Mouse (Mus musculus): Measurements from ENCODE around the gene Il18.
A peak's percentile ranks its signal among the peaks of the same experiment; 100 is the strongest.

The Il18 gene

DNA sequence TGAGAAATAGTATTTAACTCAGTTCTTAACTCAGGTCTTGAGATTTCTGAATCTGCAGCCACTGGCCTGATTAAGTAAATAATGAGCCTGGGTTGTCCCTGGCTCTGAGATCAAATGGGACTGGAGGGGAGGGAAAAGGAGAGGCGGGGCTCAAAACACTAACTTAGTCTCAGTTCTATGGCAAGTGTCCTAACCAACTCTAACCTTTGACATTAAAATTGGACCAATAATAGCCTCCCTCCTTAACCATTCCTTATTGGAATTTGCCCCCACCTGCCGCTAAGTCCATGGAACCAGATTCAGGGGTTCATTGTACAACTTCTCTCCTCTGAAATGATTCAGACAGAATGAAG, 443 bp downstream of the Il18 start, which contains the start of gene Bco2:
Gene Bco2, minus strand, starts transcription at position 88 of the 353 bp plus-strand sequence.
- no peak for DNase-seq

DNA sequence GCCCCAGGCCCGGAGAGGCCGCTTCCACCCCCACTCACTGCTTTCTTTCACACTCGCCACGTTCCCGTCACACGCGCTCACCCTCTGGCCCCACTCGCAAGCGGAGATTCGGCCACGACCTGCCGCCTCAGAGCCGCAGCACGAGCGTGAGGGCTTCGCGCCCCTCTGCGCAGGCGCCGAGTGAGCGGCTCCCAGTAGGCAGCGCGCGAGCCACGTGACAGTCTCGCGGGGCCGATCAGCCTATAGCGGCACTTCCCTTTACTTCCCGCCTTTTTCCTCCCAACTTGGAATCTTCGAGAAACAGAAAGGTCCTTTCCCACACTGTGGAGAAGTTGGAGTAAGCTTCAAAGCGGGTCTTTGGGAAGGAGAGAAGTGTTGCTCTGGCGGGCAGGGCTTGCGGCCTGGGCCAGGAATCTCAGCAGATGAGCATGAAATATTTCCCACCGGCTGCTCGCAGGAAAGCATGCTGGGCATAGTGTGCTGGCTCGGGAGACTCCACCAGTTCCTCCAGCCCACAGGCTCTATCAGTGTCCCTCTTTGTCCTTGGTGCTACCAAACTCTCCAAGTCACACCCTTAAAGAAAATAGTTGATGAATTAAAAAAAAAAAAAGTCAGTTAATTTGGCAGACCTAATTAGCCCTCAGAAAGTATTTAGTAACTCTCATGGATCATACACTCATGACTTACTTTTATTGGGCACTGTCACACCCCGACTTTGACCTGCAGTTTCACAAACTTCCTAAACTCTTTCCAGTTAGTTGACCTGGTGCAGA, 6.7 kb downstream of the Il18 start, which contains the start of gene Tex12:
Gene Tex12, minus strand, starts transcription at position 181 of the 773 bp plus-strand sequence.
- no peak for DNase-seq

DNA sequence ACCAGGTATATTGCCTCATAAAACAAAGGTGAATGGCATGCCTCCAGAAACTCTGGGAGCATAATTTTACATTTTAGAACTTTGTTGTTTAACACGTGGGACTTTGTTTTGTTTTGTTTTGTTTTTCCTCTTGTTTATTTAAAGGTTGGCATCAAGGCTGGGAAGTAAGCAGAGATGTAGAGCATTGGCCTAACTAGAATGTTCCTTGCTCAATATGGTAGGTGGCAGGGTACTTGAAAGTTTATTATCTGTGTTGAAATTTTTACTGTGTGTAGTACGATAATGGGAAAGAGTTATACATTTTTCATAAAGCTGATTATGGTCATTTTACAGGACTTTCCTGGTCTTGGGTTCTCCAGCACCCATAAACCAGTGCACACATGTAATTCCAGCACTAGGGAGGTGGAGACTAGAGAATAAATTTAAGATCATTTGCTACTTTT, 7.3 kb downstream of the Il18 start:
- DNase-seq, result no peak

DNA sequence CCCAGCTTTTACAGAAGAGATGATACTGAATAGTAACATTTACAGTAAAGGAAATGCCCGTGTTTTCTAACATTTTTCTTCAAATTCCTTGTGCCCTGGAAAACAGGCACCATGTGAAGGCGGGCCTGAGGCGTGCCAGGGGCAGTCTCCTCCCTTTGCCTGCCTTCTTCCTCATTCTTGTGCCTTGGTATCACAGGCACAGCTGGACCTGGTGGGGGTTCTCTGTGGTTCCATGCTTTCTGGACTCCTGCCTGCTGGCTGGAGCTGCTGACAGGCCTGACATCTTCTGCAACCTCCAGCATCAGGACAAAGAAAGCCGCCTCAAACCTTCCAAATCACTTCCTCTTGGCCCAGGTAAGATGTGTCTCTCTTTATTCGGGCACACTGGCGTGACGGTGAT, 10.5 kb downstream of the Il18 start:
- no peak for DNase-seq

DNA sequence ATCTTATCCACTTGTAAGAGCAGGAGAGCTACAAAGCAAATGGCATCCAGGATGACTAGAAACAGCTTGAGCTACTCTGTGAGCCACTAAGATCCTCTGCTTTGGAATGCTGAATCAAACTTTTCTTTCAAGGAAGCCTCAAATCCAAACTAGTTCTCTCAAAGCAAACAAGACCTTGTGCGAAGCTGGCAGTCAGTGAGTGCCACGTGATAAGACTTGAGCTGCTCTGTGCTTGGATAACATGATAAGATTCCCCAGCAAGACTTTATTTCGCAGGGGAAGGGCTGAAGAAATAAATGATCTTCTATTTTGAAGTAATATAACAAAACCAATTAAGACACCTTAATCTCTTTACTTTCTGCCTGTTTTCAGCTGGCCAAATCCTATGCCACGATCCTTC, 11.3 kb downstream of the Il18 start:
- DNase-seq, result no peak

DNA sequence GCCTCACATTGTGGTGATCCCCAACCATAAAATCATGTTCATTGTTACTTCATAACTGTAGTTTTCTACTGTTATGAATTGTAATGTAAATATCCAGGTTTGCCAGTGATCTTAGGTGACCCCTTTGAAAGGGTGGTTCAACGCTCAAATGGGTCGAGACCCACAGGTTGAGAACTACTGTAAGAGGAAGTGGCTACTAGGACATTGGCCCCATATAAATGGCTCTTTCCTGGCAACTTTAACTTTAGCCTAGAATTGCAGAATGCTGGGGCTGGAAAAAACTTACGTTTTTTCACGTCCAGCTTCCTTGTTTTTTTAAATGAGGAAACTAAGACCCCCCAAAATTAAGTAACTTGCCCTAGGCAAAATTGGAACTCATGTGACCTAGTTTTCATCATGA, 12.7 kb downstream of the Il18 start:
- DNase-seq, result no peak

DNA sequence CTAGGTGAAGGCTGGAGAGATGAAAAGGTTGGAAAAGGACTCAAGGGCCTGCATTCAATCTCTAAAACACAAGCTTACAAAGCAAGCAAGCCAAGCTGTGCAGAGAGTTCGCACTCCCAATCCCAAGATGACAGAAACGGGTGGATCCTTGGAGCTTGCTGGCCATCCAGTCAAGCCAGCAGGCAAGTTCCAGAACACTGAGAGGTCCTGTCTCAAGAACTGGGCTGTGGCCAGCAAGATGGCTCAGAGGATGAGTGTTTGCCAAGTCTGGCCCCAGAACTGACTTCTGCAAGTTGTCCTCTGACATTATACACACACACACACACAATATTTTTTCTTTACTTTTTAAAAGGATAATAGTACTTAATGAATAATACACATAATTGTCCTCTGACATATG, 13.3 kb downstream of the Il18 start:
- no peak for DNase-seq

DNA sequence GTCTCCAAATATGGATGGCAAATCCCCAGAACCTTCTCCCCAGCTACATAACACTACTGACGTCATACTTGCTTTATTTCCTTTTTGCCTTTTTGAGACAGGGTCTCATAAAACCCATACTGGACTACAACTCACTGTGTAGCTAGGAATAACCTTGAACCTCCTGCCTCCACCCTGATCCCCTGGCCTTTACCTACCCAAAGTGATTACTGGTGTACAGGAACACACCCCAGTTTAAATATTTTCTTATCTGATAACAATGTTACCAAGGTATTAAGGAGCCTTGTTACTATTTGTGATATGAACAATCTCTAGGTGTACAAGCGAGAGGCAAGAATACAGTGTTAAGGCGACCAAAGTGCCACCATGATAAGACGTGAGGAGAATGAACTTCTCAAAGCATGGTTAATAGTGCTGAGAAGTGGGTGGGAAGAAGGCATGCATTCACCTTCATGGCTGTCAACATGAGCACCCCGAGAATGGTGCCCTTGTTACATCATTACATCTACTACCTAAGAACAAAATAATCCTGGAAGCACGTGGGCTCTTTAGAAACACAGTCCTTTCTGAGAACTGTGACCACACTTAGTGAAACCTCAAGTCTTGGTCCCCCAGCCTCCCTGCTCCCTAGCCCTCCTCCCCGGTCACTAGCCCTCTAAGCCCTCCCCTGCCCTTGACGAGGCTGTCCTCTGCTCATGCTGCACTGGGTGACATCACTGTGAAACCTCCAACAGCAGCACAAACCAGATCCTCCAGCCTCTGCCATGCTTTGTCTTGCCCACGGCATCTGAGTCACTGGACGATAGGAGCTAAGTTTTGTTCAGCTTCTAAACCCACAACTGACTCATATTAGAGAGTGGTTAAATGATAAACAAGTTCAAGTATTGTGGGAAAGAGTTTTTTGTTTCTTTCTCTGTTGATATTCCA, 15.2 kb downstream of the Il18 start:
- no peak for DNase-seq

DNA sequence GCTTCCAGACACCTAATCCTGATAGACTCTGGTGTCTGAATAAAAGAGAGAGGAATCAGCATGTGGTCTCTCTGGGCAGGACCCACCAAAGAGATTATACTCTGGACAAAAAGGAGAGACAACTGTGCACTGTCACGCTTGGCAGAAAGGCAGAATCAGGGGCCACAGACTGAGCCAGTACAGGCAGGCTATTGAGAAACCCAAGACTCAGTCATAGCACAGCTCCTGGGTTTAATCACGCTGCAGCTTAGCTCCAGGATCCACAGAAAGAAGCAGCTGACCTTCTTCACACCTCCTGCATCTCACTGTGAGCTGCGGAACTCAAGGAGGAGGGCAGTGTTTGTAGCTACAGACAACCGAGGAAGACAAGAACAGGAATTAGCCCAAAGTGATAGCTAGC, 25.7 kb downstream of the Il18 start:
- DNase-seq, result no peak

DNA sequence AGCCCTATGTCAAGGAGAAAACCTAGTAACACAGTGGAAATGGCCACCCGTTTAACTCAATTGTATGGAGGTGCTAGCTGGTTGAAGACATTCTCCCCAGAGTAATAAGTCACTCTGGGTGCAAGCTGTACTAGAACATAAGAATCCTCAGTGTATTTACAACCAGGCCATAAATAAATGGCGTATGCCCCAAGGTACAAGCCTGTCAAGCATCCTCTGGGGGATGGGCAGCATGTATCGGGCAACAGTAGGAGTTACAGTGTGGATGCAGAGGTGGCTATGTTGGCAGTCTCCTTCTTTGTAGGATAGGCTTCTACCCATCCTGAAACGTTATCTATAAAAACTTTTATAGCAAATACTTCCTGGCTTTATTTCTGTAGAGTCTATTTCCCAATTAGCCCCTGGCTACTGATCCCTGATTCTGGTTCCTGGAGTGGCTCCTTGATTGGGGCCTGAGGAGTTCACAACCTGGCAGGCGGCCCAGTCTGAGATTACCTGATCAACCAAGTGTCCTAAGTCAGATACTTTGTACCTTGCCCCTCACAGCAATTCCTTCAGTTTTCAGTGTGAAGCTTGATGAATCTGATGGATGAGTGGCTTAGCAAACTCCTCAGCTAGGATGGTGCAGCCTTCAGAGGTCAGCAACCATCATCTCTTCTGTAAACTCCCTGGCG, 30.7 kb downstream of the Il18 start:
- DNase-seq, result no peak

DNA sequence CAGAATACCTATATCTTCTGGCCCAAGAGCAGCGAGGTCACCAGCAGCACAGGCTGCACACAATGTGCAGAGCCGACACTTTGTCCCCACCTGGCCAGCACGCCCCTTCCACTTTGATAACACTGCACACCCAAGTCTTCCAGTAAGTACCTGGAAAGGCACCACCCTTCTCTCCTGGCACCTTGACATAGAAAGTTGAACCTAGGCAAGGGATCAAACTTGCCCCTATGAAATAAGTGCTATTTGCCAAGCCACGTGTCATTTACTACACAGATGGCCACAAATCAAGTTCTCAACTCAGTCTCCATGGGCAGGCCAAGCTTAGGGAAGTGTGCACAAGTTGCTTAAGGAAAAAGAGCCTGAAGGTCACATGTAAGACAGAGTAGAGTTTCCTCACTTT, 32.3 kb downstream of the Il18 start:
- DNase-seq, result no peak

DNA sequence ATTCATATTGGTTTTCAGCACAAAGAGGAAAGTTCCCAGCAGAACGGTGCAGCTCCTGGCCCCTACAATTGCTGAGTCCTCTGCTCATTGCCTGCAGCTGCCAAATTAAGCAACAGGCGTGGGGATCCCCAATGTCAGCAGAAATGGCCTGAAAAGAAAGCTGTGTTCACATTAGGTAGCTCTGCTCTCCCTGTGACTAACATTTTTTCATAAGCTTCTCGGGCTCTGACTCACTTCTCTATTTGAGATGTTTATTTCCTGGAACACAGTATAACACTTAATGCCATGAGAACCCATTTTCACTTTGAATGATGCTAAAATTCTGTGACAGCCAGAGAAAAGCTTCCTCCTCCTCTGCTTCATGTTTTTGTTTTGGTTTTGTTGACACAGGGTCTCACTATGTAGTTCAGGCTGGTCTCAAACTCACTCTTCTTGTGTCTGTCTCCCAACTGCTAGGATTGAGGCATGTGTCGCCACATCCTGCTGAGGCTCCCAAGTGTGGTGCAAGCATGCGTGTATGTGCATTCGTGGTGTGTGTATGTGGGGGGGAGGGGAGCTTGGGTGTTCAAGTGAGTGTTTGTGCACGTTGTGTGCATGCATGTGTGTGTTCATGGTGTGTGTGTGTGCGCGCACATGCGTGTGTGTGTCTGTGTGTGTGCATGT, 36.4 kb downstream of the Il18 start:
- no peak for DNase-seq

DNA sequence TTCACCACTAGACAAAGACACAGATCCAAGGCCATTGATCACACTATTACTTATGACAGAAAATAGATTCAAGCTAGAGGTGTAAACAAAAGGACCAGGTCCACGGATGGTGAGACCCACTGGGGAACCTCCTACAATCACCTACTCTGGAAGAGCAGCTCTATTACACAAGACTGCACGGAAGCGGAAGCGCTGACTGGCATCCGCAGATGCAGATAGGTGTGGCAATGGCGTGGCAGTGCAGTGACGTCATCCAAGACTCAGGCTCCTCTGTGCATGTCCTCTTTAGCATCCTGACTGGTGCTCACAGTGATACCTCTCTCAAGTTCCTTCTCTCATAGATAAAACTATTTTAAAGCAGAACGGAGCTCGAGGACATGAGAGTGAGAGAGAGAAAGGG, 38.3 kb downstream of the Il18 start:
- DNase-seq, result no peak

DNA sequence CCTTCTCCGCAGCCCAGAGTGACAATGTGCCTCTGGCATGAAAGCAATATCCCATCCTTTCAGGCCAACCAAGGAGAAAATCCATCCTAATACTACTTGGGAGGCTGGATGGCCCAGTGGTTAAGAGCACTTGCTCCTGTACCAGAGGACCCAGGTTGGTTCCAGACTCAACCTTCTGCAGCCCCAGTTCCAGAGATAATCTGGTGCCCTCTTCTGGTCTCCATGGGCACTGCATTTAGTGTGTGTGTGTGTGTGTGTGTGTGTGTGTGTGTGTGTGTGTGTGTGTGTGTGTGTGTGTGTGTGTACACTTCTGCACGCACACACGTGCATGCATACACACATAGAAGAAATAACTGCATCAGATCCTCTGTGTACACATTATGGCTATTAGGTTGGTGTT, 38.9 kb downstream of the Il18 start:
- peak; percentile 51 for DNase-seq

DNA sequence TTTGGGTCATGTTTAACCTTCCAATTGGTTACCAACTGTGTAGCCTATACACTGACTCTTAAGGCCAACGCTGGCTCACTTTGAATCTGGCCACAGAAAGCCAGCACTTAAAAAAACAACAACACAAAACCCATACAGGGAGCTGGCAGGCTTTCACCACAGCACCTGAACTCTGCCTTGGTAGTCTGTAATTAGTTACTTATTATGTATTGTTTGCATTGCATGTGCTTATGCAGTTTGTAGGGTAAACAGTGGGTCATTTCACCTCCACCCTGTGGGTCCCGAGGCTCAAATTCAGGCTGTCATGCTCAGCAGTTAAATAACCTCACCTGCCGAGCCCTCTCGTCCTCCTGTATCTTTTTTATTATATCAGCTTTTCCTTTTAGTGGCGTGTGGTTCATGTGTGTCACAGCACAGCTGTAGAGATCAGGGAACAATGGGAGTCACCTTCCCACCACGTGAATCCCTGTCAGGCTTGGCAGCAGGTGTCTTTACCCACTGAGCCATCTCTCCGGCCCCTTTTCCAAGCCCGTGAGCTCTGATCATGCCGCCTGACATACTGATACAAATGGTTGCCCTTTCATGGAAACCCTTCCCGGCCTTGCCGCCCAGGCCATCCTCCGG, 40.3 kb downstream of the Il18 start:
- DNase-seq, result no peak

DNA sequence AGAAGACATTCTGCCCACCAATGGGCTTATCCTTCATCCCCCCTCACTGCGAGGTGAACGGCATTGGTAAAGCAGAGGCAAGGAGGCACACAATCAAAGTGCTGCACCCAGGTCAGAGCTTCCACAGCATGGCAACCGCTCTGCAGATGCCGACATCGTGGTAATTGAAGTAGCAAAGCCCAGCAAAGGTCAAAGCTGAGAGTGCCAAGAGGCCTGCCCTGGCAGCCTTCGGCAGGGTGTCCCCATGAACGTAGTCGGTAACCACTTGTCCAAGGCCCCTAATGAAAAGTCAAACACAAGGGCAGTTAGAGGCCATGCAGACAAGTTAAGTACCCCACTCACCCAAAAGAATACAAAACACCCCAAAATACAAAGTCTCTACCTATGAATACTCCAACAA, 42.3 kb downstream of the Il18 start:
- no peak for DNase-seq

DNA sequence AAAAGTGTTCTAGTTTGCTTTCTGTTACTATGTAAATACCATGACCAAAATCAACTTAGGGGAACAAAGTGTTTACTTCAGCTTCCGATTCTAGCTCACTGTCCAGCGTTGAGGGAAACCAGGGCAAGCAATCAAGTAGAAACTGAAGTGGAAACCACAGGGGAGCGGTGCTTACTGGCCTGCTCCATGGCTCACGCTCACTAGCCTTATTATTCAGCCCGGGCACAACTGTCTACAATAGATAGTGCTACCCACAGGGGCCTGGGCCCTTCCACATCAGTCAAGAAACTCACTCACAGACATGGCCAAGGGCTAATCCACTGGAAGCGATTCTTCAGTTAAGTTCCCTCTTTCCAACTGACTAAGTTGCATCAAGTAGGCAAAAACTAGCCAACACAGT, 46.9 kb downstream of the Il18 start:
- DNase-seq, result no peak

DNA sequence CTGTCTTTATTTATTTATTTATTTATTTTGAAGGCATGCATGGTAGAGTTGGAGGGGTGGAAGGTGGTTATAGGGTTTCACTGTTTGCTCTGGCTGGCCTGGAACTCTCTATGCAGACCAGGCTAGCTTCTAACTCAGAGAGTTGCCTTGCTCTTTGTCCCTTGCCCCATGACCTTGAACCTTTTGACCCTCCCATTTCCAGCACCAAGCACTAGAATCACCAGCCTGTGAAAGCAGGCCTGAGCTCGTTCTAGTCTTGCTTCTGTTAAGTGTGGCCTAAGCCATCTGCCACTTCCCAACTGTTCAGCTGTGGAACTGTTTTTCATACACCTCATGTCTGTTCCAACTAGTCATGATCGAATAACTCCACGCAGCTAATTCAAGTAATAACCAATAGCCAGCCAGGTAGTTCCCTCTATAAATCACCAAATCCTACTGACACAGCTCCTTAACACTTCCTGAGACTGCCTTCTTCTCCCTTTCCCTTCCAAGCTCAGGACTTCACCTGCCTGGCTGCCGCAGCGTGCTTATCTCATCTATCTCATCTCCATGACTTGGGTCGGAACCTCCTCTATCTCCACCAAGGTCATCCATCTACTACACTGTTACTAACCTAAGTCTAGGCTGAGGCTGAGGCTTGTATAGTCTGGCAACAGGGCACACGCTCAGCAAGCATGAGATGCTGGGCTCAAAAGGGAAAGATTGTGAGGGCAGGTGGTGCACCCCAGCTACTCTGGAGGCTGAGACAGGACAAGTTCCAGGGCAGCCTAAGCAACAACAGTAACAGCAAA, 47.6 kb downstream of the Il18 start:
- DNase-seq, result no peak

DNA sequence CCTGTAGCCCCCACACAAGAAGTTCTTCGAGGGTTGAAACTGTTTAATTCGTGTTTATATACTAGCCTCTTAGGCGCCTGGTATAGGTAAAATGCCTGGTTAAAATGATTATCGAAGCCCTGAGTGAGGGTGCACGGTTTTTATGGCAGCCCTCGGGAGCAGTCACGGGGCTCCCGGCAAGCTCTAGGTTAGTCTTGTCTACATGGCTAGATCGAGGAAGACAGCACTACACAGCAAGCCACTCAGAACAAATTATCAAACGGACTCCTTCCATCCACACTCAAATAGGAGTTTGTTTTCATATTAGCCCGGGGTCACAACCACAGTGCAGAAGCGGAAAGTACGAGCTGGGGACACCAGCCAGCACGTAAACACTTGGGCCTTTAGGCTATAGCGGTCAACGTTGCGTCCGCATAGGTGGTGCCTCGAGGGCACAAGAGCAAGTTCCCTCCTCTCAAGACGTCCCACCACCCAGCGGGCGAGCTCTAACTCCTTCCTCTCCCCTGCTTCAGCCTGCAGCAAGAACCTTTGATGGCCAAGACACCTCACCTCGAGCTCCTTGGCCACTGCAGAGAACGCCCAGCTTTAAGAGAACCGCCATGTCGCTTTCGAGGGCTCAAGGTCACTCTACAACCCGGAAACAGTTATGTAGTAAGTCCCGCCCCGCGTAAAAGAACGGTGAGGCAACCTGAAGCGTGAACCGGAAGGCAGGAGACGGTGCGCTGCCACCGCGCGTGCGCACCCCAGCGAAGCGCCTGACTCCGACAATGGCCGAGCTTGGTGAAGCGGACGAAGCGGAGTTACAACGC, 48.8 kb downstream of the Il18 start, which contains the start of the genes Sdhd and Timm8b:
Gene Sdhd, minus strand, starts transcription at position 624 of the 809 bp plus-strand sequence.
Gene Timm8b, plus strand, starts transcription at position 722 of the 809 bp plus-strand sequence.
- peak; percentile 97 for DNase-seq

DNA sequence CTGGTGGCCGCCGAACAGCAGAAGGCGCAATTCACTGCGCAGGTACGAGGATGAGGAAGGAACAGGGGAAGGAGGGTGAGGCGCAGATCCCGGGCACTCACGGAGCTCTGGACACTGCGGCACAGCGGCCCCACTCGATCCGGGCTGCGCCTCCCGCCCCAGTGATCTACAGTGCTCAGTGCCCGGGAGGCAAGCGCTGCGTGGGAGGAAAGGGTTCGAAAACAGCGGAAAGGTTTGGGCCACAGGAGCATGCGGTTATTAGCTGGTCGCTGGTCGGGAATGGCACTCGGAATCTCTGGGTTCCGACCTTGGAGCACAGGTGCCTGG, 49.3 kb downstream of the Il18 start:
- no peak for DNase-seq

DNA sequence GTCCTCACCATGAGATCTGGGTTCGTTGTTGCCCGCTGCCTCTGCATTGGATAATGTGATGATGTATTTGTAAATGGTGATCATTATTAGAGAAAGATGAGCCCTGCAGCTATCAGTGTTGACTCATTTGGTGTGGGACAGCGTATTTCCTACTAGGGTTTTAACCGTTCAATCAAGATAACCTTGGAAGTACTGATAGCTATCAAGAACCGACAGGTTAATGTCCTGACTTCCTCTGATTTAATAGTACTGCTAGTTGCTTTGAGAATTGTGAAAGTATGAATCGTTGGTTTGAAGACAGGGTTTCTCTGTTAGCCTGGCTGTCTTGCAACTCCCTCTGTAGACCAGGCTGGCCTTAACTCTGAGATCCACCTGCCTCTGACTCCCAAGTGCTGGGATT, 49.7 kb downstream of the Il18 start:
- no peak for DNase-seq

All from embryo, embryonic 11 days (tissue).